Mouse (Mus musculus) embryonic facial prominence, embryonic 10.5 days (tissue): ENCODE data around the gene Ahnak. TPM values are rescaled to one million over a fixed set of nuclear protein-coding genes. Genes with fewer than 3 reads are reported as not detected.

ENCODE experiments used
- DNase-seq: peaks from one replicate; pipeline ENCODE4 v3.0.0-alpha.2; 2017; ENCODE audit warnings: low spot score
- H3K27ac ChIP-seq: fragments of 300-500 bp; sonication (generic); replicated peaks from 2 replicates; pipeline ENCODE4 v1.5.1; 2016; ENCODE audit warnings: mild to moderate bottlenecking
- H3K27me3 ChIP-seq: fragments of 300-500 bp; sonication (generic); replicated peaks from 2 replicates; pipeline ENCODE4 v1.6.1; 2016; ENCODE audit warnings: low read depth, mild to moderate bottlenecking; ENCODE audit not compliant: poor library complexity, severe bottlenecking
- H3K36me3 ChIP-seq: fragments of 300-500 bp; sonication (generic); replicated peaks from 2 replicates; pipeline ENCODE4 v1.6.1; 2016; ENCODE audit warnings: mild to moderate bottlenecking, moderate library complexity
- H3K4me1 ChIP-seq: fragments of 300-500 bp; sonication (generic); 2 replicates; pipeline ENCODE4 v1.6.1; 2016
- H3K4me3 ChIP-seq: fragments of 300-500 bp; sonication (generic); 2 replicates; pipeline ENCODE4 v1.5.1; 2016; ENCODE audit warnings: mild to moderate bottlenecking, moderate library complexity
- H3K9me3 ChIP-seq: fragments of 300-500 bp; sonication (generic); 2 replicates; pipeline ENCODE4 v1.6.1; 2016; ENCODE audit warnings: mild to moderate bottlenecking
- WGBS: fragments of 180-500 bp; shearing (Covaris S2); methylation state at CpG from one replicate; pipeline ENCODE4 v1.1.7; 2016; 5-methylcytosine and 5-hydroxymethylcytosine counted together
- polyA plus RNA-seq: library from polyadenylated mRNA; unstranded; fragments of >200 nt; fragmentation: Nextera tagmentation; extraction: Ambion mirVana; gene quantifications from 2 replicates; pipeline ENCODE4 v1.2.1, GENCODE M21; 2016

Ahnak gene
- polyA plus RNA-seq, 1 experiment from 2014 or later: 10.0 TPM

DNA sequence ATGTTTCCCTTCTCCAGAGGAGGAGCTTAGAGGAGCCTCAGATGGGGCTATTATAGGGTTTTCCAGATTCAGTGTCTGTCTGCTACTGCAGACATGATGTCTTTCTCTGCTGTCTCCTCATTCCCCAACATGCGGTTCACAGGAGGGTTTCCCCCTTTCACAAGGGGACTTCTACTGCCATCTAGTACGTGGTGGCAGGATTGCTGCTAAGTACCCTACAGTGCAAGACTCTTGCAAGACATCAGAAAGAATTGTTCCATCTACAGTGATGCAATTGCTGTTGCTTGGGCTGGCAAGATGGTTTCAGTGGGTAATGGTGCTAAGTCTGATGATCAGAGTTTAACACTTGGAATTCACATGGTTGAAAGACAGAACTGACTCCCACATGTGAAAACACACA is 66.1 kb downstream of the Ahnak start:
- WGBS: 33% methylated on average over 2 of the region's 2 CpGs
- Histone ChIP-seq H3K27ac (no peak overlapping the region), H3K4me1 (peaks cover 11% of the 10 kb centered on the region), H3K4me3 (no peak overlapping the region), H3K36me3 (no peaks in the 10 kb centered on the region), H3K9me3 (no peaks in the 10 kb centered on the region), H3K27me3 (no peaks in the 10 kb centered on the region)
- DNase-seq: no peak

DNA sequence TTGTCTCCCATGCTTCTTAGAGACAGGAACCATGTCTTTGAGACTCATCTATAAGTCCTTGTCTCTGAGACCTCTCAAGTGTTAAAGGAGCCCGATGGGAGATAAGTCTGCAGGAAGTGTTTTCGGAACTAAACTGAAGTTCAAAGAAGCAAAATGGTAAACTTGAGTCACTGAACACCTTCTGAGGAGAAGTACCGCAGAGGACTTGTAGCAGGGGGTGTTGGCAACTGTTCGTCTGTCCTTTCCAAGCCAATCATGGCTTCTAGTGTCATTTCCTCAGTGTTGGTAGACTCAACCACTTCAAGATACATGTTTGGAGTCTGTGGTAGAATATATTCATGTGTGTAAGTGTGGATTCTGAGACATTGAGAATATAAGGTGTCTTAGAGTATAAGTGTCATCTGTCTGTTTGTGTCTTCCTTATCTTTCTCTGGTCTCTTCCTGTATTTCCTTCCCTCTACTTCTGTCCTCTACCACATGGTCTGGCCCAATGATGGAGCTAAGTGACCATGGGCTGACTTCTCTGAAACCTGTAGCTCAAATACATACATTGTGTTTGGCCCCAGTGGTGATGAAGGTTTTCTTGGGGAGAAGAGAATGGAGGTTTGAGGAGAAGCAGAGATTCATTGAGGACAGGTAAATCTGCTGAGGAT is 66.7 kb downstream of the Ahnak start:
- Histone ChIP-seq H3K9me3 (no peaks in the 10 kb centered on the region), H3K27me3 (no peaks in the 10 kb centered on the region), H3K4me1 (peaks cover 10% of the 10 kb centered on the region), H3K27ac (no peak overlapping the region), H3K36me3 (no peaks in the 10 kb centered on the region), H3K4me3 (no peak overlapping the region)
- no peak for DNase-seq
- WGBS: 92% methylated on average over 4 of the region's 4 CpGs

DNA sequence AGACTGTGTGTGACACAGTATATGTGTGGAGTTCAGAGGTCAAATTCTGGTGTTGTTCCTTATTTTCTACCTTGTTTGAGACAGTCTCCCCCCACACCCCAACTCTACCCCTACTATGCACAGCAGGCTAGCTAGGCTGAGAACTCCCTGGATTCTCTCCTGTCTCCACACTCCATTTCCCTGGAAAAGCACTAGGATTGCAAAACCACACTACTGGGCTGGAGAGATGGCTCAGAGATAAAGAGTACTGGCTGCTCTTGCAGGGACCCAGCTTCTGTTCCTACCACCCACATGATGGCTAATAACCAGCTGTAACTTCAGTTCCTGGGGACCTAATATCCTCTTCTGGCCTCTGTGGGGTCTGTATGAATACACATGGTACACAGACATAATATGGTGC is 68.6 kb downstream of the Ahnak start:
- Histone ChIP-seq H3K27ac (no peak overlapping the region), H3K4me3 (no peak overlapping the region), H3K4me1 (peaks cover 8% of the 10 kb centered on the region), H3K27me3 (no peaks in the 10 kb centered on the region), H3K9me3 (no peaks in the 10 kb centered on the region), H3K36me3 (no peaks in the 10 kb centered on the region)
- no peak for DNase-seq

DNA sequence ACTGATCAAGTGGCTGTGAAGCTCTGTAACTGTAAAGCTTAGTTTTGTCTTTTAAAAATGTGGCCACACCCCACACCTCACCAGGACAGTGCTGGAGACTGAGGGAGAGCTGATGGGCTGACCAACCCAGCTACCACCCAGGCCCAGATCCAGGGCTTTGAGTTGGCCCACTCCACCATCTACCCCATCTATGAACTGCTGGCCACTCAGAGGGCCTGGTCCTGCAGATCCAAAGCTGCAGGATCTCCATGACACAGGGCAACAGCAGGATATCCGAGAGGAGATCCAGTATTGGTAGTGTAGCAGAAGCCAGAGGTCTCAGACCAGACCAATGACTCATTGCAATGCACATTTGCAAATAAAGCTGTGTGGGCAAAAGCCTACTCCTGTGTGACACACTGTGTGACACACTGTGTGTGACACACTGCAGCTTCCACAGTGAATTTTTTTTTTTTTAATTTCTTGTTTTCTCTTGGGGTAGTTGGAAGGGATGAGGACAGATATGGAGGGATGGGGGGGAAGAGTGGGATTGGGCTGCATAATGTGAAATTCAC is 69.3 kb downstream of the Ahnak start:
- no peak for DNase-seq
- H3K4me1 ChIP-seq: peaks cover under 1% of the 10 kb centered on the region
- no peaks in the 10 kb centered on the region for H3K9me3 ChIP-seq
- H3K36me3 ChIP-seq: no peaks in the 10 kb centered on the region
- no peak overlapping the region for H3K4me3 ChIP-seq
- H3K27me3 ChIP-seq: no peaks in the 10 kb centered on the region
- WGBS: 75% methylated on average over 1 of the region's 1 CpGs
- no peak overlapping the region for H3K27ac ChIP-seq

DNA sequence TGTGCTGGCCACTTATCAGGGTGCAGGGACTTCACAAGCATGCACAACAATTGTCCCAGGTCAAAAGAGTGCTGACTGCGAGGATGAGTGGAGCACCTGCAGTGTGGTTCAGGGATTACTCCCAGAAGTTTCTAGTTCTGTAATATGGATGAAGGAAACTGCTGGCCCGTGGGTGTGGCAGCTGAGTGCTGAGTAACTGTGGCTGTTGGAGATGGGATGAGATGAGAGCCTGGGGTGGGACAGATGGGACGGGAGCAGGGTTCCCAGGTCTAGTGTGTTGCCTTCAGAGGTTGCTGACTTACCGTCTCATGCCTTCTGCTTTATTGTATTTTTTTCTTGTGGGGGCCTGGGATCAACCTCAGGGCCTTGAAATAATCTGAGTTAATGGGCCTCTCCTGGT is 69.9 kb downstream of the Ahnak start:
- no peaks in the 10 kb centered on the region for H3K4me1 ChIP-seq
- WGBS: 83% methylated on average over 4 of the region's 4 CpGs
- DNase-seq: no peak
- H3K27me3 ChIP-seq: no peaks in the 10 kb centered on the region
- H3K36me3 ChIP-seq: no peaks in the 10 kb centered on the region
- H3K4me3 ChIP-seq: no peak overlapping the region
- H3K9me3 ChIP-seq: no peaks in the 10 kb centered on the region
- no peak overlapping the region for H3K27ac ChIP-seq

DNA sequence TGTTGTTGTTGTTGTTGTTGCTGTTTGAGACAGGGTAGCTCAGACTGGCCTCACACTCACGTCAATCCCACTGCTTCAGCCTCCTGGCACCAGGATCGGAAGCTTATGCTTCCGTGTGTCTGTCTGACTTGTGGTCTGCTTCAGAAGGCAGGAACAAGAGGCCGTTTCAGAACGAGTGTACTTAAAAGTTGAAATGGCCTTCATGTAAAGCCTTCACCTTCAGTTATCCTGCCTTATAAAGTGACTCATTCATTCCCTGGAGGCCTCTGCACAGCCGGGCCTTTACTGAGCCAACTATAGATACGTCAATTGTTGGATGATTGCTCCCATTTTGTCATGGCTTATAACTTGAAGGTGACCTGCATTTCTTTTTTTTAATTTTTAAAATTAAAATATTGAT is 70.3 kb downstream of the Ahnak start:
- 84% methylated on average over 7 of the region's 7 CpGs for WGBS
- Histone ChIP-seq H3K4me1 (no peaks in the 10 kb centered on the region), H3K27me3 (no peaks in the 10 kb centered on the region), H3K4me3 (no peak overlapping the region), H3K9me3 (no peaks in the 10 kb centered on the region), H3K27ac (no peak overlapping the region), H3K36me3 (no peaks in the 10 kb centered on the region)
- DNase-seq: no peak

DNA sequence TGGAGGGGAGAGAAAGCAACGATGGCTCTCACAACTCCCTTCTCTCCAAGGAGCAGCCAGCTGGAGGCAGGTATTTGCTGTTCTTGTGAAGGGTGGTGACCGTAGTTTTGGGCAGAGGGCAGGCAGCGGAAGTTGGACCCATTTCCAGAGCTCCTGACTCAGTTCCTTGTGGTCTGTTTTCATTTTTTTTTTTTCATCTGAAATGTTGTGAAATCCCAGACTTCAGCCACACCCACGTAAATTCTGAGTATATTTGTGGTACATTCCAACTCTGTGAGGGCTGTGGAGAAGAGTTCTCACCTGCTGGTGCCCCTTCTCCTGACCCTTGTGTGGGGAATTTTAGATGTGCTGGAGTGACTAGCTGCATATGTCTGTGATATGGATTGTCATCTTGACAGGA is 71.0 kb downstream of the Ahnak start:
- Histone ChIP-seq H3K4me3 (no peak overlapping the region), H3K27ac (no peak overlapping the region)
- DNase-seq: no peak

DNA sequence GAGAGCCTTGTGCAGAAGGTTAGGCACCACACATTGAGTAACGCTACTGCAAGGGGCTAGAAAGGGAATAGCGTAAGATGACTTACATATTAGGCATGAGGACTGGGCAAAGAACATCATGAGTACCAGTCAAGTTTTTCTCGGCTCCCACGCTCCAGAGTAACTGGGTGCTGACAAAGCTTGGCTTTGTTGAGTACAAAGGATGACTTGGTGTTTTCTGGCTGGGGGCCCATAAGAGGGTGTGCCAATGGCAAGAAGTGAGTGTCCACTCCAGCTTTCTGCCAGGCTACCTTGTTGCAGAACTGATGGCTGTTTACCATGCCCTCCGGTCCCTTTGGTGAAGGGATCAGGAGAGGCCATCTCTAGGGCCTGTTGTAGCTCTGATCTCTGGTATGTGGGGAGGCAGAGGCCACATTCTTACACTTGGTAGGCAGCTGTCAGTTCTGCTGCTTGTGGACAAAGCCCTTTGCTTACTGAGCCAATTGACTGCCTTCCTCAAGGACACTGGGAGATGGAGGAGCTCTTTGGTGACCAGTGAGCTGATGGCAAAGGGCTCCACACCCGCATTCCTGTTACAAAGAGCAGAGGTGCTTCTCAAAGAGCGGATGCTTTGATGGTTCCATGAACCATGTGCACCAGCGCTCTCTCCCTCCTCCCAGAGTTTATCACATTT is 72.3 kb downstream of the Ahnak start:
- H3K9me3 ChIP-seq: no peaks in the 10 kb centered on the region
- H3K4me3 ChIP-seq: no peak overlapping the region
- H3K27me3 ChIP-seq: no peaks in the 10 kb centered on the region
- no peak overlapping the region for H3K27ac ChIP-seq
- no peaks in the 10 kb centered on the region for H3K36me3 ChIP-seq
- WGBS: 92% methylated on average over 8 of the region's 8 CpGs
- H3K4me1 ChIP-seq: peaks cover 9% of the 10 kb centered on the region
- DNase-seq: no peak

More for the DNA sequence above, 71.0 kb downstream of the Ahnak start:
- Histone ChIP-seq H3K36me3 (no peaks in the 10 kb centered on the region), H3K4me1 (no peaks in the 10 kb centered on the region), H3K27me3 (no peaks in the 10 kb centered on the region), H3K9me3 (no peaks in the 10 kb centered on the region)
- WGBS: 78% methylated on average over 4 of the region's 4 CpGs

DNA sequence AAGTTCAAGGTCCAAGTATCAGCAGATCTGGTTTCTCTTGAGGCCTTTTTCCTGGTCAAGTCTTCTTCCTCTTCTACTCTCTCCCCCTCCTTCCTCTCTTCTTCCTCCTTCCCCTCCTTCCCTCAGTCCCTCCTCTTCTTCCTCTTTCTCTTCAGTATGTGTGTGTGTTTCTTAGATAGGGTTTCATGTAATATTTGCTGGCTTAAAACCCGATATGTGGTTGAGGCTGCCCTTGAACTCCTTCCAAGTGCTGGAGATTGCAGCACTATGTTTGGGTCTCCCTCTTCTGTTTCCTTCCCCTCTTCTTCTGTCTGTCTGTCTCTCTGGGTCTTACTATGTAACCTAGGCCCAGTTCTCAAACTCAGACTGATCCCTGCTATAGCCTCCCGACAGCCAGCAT is 73.7 kb downstream of the Ahnak start:
- Histone ChIP-seq H3K27ac (no peak overlapping the region), H3K27me3 (no peaks in the 10 kb centered on the region), H3K4me1 (peaks cover 11% of the 10 kb centered on the region), H3K4me3 (no peak overlapping the region), H3K9me3 (no peaks in the 10 kb centered on the region), H3K36me3 (no peaks in the 10 kb centered on the region)
- WGBS: 87% methylated on average over 2 of the region's 2 CpGs
- DNase-seq: no peak

DNA sequence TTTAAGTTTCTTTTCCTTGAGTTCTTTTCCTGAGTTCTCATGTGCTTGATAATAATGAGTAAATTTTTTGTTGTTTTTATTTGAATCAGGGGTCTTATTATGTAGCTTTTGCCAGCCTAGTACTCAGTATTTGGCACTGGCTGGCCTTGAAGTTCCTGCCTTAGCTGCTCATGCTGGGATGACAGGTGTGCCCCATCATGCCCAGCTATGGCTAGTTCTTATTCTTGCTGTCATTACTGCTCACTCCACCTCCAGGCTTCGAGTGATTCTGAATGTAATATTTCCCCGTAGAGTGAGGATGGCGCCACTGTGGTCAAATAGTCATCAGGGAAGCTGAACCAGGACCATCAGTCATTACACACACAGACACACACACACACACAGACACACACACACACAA is 74.7 kb downstream of the Ahnak start:
- no peak for DNase-seq
- no peaks in the 10 kb centered on the region for H3K27me3 ChIP-seq
- WGBS: 88% methylated on average over 3 of the region's 3 CpGs

DNA sequence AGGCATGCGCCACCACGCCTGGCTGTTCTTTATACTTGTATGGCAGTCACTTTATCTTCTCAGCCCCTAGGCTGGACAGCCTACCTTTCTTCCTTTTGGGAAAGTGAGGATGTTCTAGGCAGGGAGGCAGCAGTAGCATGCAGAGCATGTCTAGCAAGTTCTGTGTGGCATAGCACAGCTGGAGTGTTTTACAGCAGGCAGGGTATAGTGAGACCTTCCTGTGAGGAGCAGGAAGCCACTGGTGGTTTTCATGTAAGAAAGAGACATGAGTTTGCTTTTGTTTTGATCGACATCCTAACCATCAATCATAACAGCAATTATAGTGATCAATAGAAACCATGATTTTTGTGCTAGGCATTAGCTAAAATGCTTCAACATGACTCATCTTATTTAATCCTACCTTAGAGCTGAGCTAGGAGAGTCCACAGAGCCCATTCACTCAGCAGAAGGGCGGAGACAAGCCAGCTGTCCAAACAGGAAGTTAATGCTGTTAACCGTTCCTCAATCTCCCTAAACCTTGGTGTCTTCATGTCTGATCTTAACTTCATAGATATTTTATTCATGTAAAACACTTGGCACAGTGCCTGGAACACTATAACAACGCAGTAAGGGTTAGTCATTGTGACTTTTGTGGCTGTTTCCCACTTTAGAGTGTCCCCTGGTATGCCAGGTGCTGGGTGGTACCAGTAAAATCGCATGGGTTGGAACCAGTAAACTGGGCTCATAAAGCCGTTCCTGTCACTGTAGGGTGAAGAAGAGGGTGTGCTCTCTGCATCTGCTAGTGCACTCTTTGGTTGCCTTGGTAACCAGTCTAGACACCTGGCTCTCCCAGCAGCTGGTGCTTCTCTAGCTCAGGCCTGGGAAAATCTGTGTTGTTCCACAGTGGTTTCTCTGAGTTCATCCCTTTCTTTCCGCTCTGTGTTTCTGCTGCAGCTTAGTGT is 76.8 kb downstream of the Ahnak start:
- no peaks in the 10 kb centered on the region for H3K27me3 ChIP-seq
- 73% methylated on average over 9 of the region's 9 CpGs for WGBS
- no peak overlapping the region for H3K27ac ChIP-seq
- no peaks in the 10 kb centered on the region for H3K36me3 ChIP-seq
- peaks cover 11% of the 10 kb centered on the region for H3K4me1 ChIP-seq
- H3K4me3 ChIP-seq: no peak overlapping the region
- H3K9me3 ChIP-seq: no peaks in the 10 kb centered on the region
- DNase-seq: no peak

More for the DNA sequence above, 74.7 kb downstream of the Ahnak start:
- Histone ChIP-seq H3K27ac (no peak overlapping the region), H3K4me3 (no peak overlapping the region), H3K36me3 (no peaks in the 10 kb centered on the region), H3K4me1 (peaks cover 11% of the 10 kb centered on the region), H3K9me3 (no peaks in the 10 kb centered on the region)

DNA sequence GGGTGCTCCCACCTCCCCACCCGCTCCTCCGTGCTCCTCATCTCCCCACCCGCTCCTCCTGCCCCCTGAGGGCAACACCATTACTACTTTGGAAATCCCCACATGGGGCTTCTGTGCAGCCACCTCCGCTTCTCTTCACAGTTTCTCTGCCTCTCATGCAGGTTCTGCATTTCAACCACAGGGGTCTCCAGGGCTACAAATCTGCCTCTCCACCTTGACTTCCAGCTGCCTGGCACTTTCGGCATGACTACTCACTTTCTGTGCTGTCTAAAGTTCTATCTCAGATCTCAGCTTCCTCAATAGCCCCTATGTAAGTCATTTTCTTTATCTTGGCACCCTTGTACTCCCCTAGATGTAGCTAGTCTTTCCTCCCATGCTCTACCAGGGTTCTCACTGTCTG is 78.2 kb downstream of the Ahnak start:
- no peak for DNase-seq
- no peaks in the 10 kb centered on the region for H3K36me3 ChIP-seq
- H3K4me3 ChIP-seq: no peak overlapping the region
- peaks cover 20% of the 10 kb centered on the region for H3K4me1 ChIP-seq
- no peaks in the 10 kb centered on the region for H3K27me3 ChIP-seq
- H3K27ac ChIP-seq: no peak overlapping the region
- WGBS: 77% methylated on average over 5 of the region's 5 CpGs
- no peaks in the 10 kb centered on the region for H3K9me3 ChIP-seq
